Mouse (Mus musculus) limb, embryonic 10.5 days (tissue): ENCODE results near the gene Vrk2. TPM values are rescaled to one million over a fixed set of nuclear protein-coding genes. Genes with fewer than 3 reads are reported as not detected.

Experiments
- DNase-seq: peaks from one replicate; pipeline ENCODE4 v3.0.0-alpha.2; 2017; ENCODE audit warnings: low spot score
- H3K27ac ChIP-seq: fragments of 300-500 bp; sonication (generic); 2 replicates; pipeline ENCODE4 v1.5.1; 2016; ENCODE audit warnings: mild to moderate bottlenecking
- H3K27me3 ChIP-seq: fragments of 300-500 bp; sonication (generic); 2 replicates; pipeline ENCODE4 v1.6.1; 2016; ENCODE audit warnings: low read depth, mild to moderate bottlenecking; ENCODE audit not compliant: poor library complexity, severe bottlenecking
- H3K36me3 ChIP-seq: fragments of 300-500 bp; sonication (generic); 2 replicates; pipeline ENCODE4 v1.6.1; 2016; ENCODE audit warnings: mild to moderate bottlenecking, moderate library complexity
- H3K4me1 ChIP-seq: fragments of 300-500 bp; sonication (generic); 2 replicates; pipeline ENCODE4 v1.6.1; 2016
- H3K4me3 ChIP-seq: fragments of 300-500 bp; sonication (generic); 2 replicates; pipeline ENCODE4 v1.5.1; 2016; ENCODE audit warnings: mild to moderate bottlenecking, moderate library complexity
- H3K9me3 ChIP-seq: fragments of 300-500 bp; sonication (generic); replicated peaks from 2 replicates; pipeline ENCODE4 v1.6.1; 2016; ENCODE audit warnings: mild to moderate bottlenecking
- WGBS: fragments of 180-500 bp; shearing (Covaris S2); methylation state at CpG from one replicate; pipeline ENCODE4 v1.1.7; 2016; 5-methylcytosine and 5-hydroxymethylcytosine counted together
- polyA plus RNA-seq: library from polyadenylated mRNA; unstranded; fragments of >200 nt; fragmentation: Nextera tagmentation; extraction: Ambion mirVana; gene quantifications from 2 replicates; pipeline ENCODE4 v1.2.1, GENCODE M21; 2016

The Vrk2 gene
- polyA plus RNA-seq, 1 experiment from 2014 or later, result 21.9 TPM

GRCm38 (mm10) chr11:26441121-26441520 is 152.7 kb downstream of the Vrk2 start:
- Histone ChIP-seq H3K4me3 (no peak overlapping the region), H3K9me3 (no peaks in the 10 kb centered on the region), H3K27ac (no peak overlapping the region), H3K27me3 (no peaks in the 10 kb centered on the region), H3K36me3 (peaks cover 5% of the 10 kb centered on the region; the same call in 1 of the 2 replicates), H3K4me1 (no peaks in the 10 kb centered on the region)
- no peak for DNase-seq
- 77% methylated on average over 1 of the region's 1 CpGs for WGBS

- Histone ChIP-seq H3K27ac (no peak overlapping the region), H3K4me1 (no peaks in the 10 kb centered on the region), H3K27me3 (no peaks in the 10 kb centered on the region), H3K9me3 (no peaks in the 10 kb centered on the region), H3K4me3 (no peak overlapping the region), H3K36me3 (0 out of 2 replicates have a peak, but pooled peaks cover 2% of the 10 kb centered on the region)
- 85% methylated on average over 13 of the region's 13 CpGs for WGBS
- no peak for DNase-seq
These were observed 156.0 kb downstream of the Vrk2 start for GRCm38 (mm10) chr11:26437818-26438217.

GRCm38 (mm10) chr11:26434229-26434628 is 159.6 kb downstream of the Vrk2 start:
- H3K4me1 ChIP-seq, result no peaks in the 10 kb centered on the region
- H3K36me3 ChIP-seq, result 0 out of 2 replicates have a peak, but pooled peaks cover 2% of the 10 kb centered on the region
- H3K9me3 ChIP-seq, result no peaks in the 10 kb centered on the region
- H3K4me3 ChIP-seq, result no peak overlapping the region
- H3K27me3 ChIP-seq, result no peaks in the 10 kb centered on the region
- no peak overlapping the region for H3K27ac ChIP-seq
- DNase-seq, result no peak

GRCm38 (mm10) chr11:26421472-26421871 is 172.3 kb downstream of the Vrk2 start:
- no peaks in the 10 kb centered on the region for H3K9me3 ChIP-seq
- DNase-seq, result no peak
- H3K4me3 ChIP-seq, result no peak overlapping the region
- H3K4me1 ChIP-seq, result no peaks in the 10 kb centered on the region
- no peaks in the 10 kb centered on the region for H3K27me3 ChIP-seq
- WGBS, result 50% methylated on average over 2 of the region's 2 CpGs
- no peak overlapping the region for H3K27ac ChIP-seq
- H3K36me3 ChIP-seq, result peaks cover 3% of the 10 kb centered on the region; the same call in 1 of the 2 replicates

Other genes with a start within 250 kb of the Vrk2 start
- 32.2 and 34.9 TPM in 2 replicates for gene Fancl, start 207.9 kb downstream of the Vrk2 start, polyA plus RNA-seq
- 0.29 TPM in 1 of 2 replicates, not detected in the other for gene Gm6899, start 758 bp downstream of the Vrk2 start, polyA plus RNA-seq